Mouse (Mus musculus): ENCODE measurements at regions not wholly inside any gene's neighbourhood (a gene's known extent, or its start where the extent isn't known, plus 50 kb on each side); places are given as distances from the start of the nearest gene placed in this dataset.
A peak's percentile ranks its signal among the peaks of the same experiment; 100 is the strongest.

DNA sequence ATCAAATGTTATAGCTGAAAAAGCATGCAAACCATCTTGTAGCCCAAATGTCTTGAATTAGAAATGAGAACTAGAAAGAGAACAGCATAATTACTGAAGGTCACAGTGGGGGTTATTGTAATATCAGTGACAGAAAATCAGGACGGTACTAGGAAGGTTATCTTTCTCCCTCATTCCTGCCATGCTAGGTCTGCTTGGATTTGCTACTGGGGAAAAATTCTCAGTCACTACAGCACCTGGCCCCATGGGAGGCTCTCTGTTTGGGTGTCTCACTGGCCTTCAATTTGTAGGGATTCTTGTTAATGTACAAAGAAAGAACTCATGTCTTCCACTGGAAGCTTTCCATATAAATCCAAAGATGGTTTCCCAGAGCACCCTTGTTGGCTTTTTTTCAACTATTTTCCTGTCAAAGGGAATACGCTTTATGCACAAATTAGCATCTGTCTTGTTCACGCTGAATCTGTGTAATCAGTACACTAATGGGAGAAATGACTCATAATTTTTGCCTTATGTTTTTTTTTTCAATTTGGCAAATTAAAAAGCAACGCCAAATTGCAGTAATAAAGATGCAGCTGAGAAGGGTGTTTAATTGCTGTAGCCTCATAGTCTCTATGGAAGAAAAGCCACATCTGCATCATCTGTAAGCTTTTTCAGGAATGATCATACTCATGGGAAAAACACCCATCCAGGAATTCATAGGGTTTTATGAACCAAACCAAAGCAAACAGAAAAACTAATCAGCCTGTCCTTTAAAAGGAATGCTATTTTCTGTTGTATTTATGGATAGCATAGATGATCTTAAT, 290.2 kb upstream of the Arhgef26 start:
- DNase-seq (ENCODE audit: low spot score in 2 of 2), result peak in 1 of 2 experiments; percentile 13

DNA sequence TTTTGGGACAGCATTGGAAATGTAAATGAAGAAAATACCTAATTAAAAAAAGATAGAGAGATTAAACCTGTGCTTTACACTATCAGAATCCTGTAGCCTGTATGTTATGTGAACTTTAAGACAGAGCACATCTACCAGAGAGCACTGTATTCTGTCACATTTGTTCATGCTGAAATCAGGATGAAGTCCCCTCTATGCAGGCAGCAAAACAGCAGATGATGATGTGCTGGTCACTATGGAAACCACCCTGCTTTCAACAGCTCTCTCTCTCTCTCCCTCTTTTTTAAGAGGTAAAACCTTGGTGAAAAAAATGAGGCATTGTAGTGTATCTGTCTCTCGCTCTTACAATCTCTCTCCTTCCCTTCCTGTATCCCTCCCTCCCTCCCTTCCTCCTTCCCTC, 283.9 kb upstream of the Arhgef26 start:
- peak in 1 of 2 experiments; percentile 29 for DNase-seq (ENCODE audit: low spot score in 2 of 2)

DNA sequence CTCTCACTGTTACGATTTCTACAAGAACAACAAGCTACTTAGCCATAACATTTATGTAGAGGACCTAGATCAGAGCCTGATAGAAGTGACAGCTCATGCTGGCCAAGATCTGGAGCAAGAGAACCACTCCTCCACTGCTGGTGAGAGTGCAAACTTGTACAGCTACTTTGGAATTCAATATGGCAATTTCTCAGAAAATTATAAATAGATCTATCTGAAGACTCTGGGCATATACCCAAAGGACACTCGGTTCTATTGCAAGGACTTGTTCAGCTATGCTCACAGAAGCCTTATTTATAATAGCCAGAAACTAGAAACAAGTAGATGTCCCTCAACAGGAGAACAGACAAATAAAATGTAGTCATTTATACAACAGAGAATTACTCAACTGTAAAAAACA, 259.6 kb upstream of the Arhgef26 start:
- DNase-seq (ENCODE audit: low spot score in 2 of 2), result no peak

DNA sequence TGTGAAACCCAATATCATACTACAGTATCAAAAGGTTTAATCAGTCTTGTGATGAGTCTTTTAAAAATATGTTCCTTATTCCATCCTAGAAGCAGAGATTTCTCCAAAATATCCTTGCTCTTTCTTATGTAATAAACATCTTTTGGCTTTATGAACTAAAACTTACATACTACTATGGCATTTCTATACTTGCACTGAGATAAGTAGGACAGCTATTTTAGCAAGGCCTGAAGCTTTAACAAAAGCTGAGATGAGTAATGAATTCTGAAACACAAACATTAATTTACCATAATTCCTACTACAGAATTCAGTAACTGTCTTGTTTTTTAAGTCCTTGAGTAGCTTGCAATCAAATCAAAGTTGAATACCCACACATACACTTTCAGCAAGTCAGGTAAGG, 252.6 kb upstream of the Arhgef26 start:
- no peak for DNase-seq (ENCODE audit: low spot score in 2 of 2)

DNA sequence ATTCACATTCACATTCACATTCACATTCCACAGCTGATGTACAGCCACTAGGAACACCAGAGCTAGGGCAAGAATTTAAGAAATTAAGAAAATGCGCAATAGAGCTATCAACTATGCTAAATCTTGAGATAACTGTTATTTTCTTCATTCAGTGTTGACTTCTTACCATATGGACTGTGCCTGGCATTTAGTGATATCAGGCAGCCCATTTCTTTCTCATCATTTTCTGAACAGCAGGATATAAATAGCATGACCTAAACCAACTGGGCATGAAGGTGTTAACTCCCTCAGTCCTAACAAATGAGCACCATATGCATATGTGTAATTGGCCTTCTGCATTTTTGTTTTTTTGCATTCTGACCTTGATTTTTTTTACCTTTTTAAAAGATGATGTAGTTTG, 250.9 kb upstream of the Arhgef26 start:
- DNase-seq (ENCODE audit: low spot score in 2 of 2), result no peak

DNA sequence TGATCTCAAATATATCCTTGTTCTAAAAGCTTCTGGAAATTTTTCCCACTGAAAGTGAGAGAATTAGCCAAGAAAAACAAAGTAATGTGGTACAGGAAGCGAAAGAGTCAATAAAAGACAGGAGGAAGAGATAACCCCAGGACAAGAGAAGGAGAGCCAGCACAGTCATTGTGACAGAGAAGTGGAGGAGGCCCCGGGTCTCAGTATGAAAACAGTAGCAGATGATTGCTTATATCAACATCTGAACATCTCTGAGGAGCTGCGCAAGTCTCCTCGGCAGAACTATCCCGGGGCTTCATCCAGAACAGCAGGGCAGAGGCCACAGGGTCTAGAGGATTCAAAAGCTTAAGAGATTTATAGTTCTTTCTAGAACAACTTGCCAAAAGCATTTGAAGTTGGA, 235.0 kb upstream of the Arhgef26 start:
- no peak for DNase-seq (ENCODE audit: low spot score in 2 of 2)

DNA sequence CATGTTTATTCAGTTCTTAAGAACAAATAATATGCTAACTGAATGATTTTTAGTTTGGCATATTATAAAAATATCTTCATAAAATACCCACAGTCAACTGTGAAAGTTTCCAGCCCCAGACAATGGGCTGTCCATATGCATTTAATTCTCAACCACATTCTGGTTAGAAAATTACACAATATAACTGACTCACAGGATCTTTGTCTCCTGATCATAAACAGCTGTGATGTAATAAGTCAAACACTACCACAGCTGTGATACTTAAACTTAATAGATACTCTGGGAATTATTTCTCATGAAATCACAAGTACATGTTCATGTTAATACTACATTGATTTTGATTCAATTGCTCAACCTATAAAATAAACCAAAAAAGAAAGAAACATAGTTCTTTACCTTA, 234.3 kb upstream of the Arhgef26 start:
- no peak for DNase-seq (ENCODE audit: low spot score in 2 of 2)

DNA sequence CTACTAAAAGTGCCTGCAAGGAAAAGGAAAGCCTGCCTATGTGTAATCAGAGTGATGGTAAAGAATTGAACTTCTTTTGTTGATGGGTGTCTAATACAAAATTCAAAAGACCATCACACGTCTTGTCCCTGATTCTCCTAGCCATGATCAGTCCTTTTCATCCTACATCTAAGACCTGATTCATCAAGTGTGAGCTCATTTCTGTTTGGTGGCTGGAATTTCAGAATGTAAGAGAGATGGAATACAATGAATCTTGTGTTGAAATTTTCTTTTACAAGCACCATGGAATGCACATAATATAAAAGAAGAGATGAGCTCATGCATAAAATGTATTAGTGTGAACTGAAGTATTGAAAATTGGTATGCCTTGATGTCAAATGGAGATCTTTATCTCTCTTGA, 233.6 kb upstream of the Arhgef26 start:
- DNase-seq (ENCODE audit: low spot score in 2 of 2), result no peak

DNA sequence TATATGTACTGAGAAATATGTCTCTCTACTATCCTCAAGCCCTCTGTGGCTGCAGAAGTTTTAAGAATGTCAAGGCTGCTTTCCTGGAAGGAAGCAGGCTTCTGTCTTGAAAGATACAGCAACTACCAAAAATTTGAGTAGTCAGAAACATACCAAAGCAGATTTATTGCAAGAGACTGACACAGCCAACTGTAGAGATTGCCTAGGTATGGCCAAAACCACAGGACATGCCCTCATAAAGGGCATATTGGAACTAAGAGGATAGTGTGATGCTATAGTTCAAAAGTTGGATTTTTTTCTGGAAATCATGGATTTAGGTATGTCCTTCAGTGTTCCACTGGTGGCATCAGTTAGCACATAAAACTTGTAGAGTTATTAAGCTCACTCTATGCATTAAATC, 230.8 kb upstream of the Arhgef26 start:
- no peak for DNase-seq (ENCODE audit: low spot score in 2 of 2)
